Mouse (Mus musculus) T-cell, adult 2 months (primary cell): ENCODE measurements around the gene Nr3c2.

Source experiments
- DNase-seq: peaks from one replicate; pipeline ENCODE4 v3.0.0; 2022; ENCODE audit warnings: low spot score

Gene Nr3c2

GRCm38 (mm10) chr8:76971761-76972404, 72.6 kb downstream of the Nr3c2 start:
- no peak for DNase-seq

DNA sequence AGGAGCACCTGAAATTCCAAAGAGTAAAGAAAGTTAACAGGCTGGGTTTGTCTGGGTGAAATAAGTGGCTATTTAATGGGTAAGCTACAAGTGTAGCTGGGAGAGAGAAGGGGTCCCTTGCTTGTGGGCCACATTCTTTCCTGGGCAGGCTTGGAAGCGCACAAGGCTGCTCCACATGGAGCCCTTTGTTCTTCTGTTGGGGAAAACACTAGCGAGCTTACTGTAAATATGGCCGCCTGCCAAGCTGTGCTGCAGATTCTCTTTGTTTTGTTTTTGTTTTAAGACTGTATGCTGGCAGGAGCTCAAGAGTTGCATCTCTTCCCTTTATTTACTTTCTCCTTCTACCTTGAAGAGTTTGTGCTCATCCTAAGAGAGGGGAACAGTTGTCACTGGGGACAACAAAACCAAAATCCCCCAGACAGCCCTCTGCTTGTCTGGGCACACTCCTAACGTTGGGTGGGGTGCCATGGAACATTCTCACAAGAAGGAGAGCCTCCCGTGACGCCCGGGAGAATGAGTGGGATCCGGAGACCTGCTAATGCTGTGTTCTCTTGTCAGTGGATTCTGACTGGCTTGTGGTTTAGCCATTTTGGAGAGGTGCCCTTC, 73.8 kb downstream of the Nr3c2 start:
- DNase-seq, result no peak

- DNase-seq, result no peak
Observed at GRCm38 (mm10) chr8:76977907-76978306, 78.7 kb downstream of the Nr3c2 start.

- no peak for DNase-seq
Observed at GRCm38 (mm10) chr8:76984082-76984481, 84.8 kb downstream of the Nr3c2 start.

DNA sequence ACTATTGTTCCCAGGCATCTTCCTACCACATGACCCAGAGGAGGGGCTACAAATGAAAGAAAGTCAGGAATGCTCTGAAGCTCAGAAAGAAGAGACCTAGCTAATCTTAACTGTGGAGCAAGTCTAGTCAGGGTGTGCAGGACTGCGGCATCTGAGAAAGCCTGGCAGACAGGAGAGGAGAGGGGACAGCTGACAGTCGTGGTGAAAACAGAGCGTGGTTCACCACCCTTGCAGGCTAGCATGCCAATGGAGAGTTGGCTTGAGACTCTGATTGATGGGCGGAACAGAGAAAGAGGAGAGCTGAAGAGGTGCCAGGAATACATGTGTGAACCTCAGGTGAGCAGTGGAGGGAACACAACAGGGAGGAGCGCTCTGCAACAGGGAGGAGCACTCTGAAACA, 85.6 kb downstream of the Nr3c2 start:
- no peak for DNase-seq

DNA sequence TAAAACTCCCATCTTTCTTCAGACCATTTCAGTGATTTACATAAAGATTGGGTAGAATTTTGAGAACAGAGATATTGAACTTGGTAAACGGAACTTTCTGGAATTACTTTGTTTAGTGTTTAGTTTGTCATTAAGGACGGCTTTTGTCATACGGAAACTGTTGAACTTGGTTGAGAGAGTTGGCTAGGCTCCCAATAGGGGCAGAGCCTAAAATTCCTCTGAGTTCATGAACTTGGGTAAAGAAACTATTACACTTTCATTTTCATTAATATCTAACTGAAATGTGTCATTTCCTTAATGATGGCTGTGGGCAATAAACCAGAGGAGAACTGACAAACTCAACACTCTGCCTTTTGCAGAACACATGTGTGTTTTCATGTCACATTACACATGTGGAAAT, 88.6 kb downstream of the Nr3c2 start:
- DNase-seq, result no peak

GRCm38 (mm10) chr8:76998276-76998675, 99.0 kb downstream of the Nr3c2 start:
- DNase-seq, result no peak

DNA sequence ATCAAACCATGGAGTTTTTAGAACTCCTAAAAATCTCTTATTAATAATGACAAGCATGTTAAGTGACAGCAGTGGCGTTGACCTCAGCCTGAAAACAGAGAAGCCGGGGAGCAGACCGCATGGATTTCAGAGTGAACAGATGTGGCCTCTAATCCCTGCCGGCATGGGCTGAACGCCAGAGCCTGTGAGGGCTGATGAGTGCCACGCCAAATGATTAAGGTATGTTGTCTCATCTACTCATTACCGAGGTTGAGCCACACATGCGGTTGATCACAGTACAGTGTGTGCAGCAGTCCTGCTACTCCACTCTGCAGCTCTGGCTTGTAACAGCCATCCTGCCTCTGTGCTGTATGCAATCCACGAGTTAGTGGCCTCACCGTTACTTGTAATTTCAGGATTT, 110.2 kb downstream of the Nr3c2 start:
- no peak for DNase-seq

- DNase-seq, result no peak
Observed at GRCm38 (mm10) chr8:77011985-77012384, 112.7 kb downstream of the Nr3c2 start.

- no peak for DNase-seq
Observed at GRCm38 (mm10) chr8:77012641-77013040, 113.4 kb downstream of the Nr3c2 start.

DNA sequence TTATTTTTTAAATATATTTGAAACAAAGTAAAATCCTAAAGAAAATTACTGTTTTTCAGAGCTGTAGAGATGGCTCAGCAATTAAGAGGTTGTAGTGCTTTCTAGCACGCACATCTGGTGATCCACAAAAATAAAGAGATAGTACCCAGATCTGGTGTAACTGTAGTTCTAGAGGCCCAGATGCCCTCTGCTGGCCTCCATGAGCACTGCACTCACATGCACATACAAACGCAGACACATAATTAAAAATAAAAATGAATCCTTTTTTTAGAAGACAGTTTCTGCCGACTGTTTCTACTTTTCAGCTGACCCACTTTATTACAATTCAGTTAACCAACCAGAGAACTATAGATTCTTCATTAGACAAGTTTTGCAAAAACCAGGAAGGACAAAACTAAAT, 117.5 kb downstream of the Nr3c2 start:
- no peak for DNase-seq

DNA sequence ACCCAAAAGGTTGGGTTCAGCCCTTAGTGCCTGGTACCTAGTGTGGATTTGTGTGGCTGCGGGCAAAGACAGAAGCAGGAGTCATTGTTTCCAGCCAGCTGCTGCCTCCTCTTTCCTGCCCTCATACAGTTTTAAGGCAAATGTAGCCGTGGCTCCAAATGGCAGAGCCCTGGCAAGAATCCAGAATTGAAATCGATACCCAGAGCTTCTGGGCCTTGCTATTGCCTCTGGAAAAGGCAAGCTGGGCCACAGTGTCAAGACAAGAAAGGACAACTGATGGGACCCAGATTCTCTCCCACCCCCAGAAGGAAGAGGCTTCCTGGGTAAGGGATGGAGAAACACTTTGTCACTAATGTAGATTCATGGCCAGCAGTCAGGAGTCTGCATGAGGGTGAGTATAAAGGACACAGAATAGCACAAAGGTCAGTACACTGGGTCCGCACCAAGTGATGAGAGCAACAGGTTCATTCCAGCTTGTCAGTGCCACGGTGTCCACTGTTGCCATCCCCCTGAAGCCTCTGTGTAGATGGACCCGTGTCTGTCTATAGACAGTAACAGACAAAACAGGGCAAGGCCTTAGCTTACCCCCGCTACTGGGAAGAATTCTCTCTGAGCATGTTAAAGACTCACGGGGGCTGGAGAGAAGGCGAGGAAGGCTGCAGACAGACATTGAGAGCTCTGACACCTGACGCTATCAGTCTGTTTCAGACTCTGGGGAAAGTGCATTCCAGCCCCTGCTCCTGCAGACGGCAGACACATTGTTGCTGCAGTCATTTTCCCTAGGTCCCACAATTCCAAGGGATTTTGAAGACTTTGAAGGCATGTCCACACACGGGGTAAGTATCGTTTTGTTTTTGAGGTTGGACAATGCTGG, 124.8 kb downstream of the Nr3c2 start:
- no peak for DNase-seq

GRCm38 (mm10) chr8:77031213-77031612, 132.0 kb downstream of the Nr3c2 start:
- DNase-seq, result no peak

DNA sequence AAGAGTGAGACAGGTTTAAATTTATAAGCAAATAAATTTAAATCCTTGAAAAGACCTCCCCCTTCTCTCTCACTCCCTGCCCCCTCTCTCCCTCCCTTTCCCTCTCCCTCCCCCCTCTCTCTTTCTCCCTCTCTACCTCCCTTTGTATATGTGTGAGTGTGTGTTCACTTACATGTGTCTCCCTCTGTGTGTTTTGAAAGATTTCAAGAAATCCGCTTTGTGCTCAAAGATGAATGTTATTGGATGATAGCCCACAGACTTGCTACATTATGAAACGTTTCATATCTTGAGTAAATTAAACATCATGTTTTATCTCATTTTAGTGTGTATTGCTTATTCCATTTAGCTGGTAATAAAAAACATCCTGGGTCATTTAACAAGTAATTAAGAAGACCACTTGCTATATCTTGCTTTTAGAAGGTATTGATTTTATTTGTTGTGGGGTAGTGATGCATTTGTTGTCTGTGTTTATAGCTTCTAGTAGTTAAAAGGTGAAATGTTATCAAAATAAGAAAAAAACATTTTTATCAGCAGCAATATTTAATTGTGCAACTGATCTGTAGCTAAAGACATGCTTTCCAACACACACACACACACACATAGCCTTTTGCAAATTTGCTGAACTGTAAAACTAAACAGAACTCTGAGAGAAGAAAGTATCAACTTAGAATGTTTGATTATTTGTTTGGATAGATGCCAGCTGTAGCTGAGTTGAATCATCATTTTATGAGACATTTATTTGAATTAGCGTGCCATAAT, 134.6 kb downstream of the Nr3c2 start:
- no peak for DNase-seq

GRCm38 (mm10) chr8:77034465-77034829, 135.2 kb downstream of the Nr3c2 start:
- DNase-seq, result no peak

DNA sequence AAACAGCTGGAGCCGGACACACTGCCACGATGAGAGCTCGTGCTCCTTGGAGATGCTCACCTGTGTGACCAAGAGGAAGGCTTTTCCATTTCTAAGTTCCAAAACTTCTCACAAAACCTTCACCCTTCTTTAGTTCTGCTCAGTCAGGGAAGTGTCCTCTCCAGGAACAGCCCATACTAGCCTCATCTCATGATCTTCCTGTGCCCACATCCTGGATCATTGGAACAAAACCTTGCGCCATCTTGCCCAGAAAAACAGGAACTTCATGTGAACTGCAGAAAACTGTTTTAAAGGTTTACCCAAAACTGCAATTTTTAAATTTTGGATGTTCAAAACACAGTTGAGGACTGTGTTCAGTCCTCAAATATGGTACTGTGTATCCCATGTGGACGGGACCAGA, 142.0 kb downstream of the Nr3c2 start:
- no peak for DNase-seq

GRCm38 (mm10) chr8:77044849-77045248, 145.6 kb downstream of the Nr3c2 start:
- DNase-seq, result no peak

DNA sequence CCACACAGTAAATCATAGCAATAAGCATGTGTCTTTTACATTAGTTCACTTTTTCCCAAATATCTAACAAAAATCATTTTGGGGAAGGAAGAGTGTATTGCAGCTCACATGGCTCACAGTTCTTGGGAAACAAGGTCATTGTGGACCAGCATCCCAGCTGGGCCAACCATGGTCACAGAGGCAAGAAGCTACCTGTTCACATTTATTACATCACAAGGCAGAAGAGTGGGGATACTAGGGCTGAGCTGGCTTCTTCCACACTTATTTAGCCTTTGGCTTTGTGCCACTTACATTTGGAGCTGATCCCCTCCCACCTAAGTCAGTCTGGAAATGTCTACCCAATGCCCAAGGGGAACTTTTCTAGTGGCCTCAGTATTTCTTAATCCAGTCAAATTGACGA, 146.5 kb downstream of the Nr3c2 start:
- no peak for DNase-seq

- no peak for DNase-seq
Observed at GRCm38 (mm10) chr8:77046217-77046616, 147.0 kb downstream of the Nr3c2 start.

DNA sequence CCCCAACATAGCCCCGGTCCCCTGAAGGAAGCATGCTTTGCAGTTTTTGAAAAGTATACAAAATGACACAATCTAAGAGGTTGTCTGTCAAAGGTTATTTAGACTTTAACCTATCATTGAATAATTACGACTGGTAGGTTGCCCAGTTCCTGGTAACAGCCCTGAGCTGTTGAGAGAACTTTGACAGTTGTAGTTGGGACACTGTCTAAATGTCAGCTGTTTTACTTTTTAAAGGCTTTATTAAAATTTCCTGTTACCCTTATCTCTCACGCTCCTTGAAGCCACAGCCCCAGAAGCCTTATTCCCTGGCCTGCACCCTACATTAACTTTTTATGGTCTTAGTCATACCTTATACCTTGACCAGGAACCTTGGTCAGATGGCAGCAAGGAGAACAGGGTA, 147.5 kb downstream of the Nr3c2 start:
- DNase-seq, result no peak

GRCm38 (mm10) chr8:77051399-77052275, 152.4 kb downstream of the Nr3c2 start:
- no peak for DNase-seq
